Mouse (Mus musculus): ENCODE results near the gene Psmb7.

GRCm38 (mm10) chr2:38637716-38638267 is 6.1 kb downstream of the Psmb7 start:
- TF ChIP-seq EP300 (optimal IDR thresholded peaks at IDR 0.05), result no peak
- TF ChIP-seq CTCF (IDR thresholded peaks at IDR 0.05; ENCODE audit: low read depth), result peak; percentile 61
